Mouse (Mus musculus): ENCODE data around the gene Uqcr11.

GRCm38 (mm10) chr10:80415566-80415965, 8.9 kb upstream of the Uqcr11 start:
- no peak for TF ChIP-seq GATA1 (IDR thresholded peaks at IDR 0.05; ENCODE audit: low read length)
- TF ChIP-seq TAL1 (IDR thresholded peaks at IDR 0.05; ENCODE audit: low read length) = no peak

Data from erythroblast, embryonic 14.5 days (primary cell).